Mouse (Mus musculus) 416B (cell line): ENCODE measurements around the gene Cript.
"Not testable (repeated sequence)": the region's sequence is repeated elsewhere in the genome, so short reads cannot be mapped to it uniquely, and the experiment has no call there.

Source experiments
- DNase-seq: peaks from one replicate; pipeline ENCODE4 v3.0.0; 2011; ENCODE audit warnings: low read depth

Cript gene

GRCm38 (mm10) chr17:87050469-87051175 is 25.3 kb downstream of the Cript start:
- no peak for DNase-seq

DNA sequence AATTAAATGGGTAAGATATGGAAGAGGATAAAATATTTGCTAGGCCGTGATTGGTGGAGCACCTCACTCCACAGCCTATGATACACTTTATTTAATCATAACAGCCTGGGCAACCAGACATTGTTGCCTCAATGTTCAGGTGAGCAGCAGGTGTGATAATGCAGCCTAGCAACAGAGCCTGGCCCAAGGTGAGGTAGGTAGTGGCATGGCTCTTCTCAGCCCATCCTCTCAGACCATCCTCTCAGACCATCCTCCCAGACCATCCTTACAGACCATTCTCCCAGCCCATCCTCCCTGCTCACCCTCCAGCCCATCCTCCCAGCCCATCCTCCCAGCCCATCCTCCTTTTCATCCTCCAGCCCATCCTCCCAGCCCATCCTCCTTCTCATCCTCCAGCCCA is 26.3 kb downstream of the Cript start:
- no peak for DNase-seq

DNA sequence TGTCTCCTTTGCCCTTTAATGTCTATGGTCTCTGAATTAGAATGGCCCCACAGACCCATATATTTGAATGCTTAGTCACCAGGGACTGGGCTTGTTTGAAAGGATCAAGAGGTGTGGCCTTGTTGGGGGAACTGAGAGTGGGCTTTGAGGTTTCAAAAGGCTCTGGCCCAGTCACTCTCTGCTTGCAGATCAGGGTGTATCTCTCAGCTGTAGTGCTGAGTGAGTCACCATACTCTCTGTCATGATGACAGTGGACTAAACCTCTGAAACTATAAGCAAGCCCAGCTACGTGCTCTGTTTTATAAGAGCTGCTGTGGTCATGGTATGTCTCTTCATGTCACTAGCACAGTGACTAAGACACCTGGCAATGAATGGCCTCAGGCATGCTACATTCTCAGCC is 27.1 kb downstream of the Cript start:
- DNase-seq, result peak; percentile 30

- DNase-seq, result no peak
Observed at GRCm38 (mm10) chr17:87053921-87054320, 28.6 kb downstream of the Cript start.

DNA sequence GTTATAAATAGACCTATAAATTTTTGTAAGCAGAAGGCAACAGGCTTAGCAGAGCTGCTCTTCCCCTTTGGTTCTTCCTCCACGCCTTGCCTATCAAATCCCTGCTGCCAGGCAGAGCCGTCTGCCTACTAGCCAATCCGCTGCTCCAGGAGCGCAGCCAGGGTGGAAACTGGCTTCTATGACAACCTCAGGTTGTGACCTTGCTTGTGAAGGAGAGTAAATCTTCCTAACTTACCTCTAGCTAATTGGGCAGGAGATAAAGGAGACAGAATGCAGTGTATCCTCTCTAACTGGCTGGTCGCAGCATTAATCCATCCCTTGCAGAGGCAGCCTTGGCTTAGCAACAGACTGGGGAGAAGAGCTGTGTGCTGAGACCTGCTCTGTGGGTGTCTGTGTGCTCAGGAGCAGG is 29.7 kb downstream of the Cript start:
- no peak for DNase-seq

DNA sequence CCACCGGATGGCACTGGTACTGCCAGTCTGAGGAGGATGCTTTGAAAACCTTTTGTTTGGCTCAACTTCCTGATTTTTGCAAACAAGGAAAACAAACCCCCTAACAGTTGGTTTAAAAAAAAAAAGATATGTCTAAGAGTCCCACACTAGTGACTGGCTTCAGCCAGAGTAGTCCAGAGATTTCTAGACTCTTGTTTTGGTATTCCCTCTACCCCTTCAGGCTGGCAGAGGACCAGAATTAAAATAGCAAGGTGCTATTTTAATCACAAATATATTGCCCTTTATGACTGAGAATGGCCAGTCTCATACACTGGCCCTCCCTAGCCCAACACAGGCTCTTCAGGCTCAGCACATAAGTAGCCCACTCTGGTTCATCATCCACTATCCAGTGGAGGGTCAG is 30.3 kb downstream of the Cript start:
- no peak for DNase-seq

DNA sequence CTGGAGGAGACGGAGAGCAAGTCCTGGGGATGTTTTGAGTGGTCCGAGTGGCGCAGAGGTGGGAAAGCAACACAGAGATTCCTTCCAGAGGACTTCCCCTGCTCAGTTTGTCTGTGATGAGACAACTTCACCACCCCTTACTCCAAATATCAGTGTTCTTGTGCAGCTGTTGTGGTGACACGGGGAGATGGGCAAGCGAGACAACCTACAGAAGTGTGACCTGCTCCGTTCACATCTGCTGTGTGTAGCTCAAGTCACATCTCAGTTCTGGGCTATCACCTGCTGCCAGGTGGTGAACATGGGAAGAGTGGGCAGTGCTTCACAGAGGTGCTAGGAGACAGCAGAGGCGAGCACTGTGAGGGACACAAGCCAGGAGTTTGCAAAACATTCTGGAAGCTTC is 31.4 kb downstream of the Cript start:
- DNase-seq, result no peak

DNA sequence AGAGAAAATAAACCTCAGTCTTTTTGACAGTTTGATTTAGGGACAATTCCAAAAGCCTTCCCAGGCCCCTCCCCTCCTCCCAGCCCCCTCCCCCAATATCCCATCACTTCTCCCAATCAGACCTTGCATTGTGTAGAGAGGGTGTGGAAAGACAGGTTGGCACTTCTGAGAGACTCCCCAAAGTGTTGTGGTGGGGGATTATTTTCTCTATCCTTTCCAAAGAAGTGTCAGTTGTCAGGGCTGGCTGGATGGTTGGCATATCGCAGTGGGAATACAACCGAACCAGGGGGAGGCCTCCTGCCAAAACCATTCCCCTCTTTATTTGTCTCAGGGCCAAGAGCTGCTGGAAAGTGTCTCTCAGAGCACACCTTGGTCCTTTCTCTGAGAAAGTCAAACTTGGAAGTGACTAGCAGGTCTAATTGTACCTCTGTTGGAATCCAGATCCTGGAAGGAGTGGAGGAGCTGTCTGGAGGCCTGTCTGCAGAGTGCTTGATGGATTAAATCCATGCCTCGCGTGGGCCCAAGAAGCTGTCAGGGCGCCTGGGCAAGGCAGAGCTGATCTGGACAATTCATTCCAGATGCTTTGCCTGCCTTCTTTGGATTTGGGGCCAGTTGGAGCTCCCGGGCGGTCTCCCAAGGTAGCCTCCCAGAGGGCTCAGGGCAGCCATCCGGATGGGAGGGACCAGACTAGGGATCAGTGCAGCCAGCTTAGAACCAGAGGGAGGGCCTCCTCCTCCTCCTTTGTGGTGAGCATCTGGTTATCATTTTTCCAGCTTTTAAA is 32.3 kb downstream of the Cript start:
- DNase-seq, result no peak

DNA sequence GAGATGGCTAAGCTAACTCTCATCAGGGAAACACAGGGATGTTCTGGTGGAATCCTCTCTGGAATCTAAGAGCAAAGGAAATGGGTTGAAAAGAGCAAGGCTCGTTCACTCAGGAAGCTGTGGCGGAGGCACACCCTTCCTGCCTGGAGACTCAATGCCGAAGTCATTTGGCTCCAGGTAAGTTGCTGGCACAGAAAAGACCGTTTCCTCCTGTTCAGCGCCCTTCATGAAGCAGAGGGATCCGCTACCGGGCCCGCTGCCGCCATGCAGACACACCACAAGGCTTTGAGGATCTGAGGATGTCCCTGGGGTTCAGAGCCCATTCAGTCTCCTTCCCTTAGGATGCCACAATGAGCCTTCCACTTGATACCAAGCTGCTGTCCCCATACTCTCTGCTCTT is 37.3 kb downstream of the Cript start:
- DNase-seq, result no peak

- DNase-seq, result no peak
Observed at GRCm38 (mm10) chr17:87063461-87063860, 38.1 kb downstream of the Cript start.

DNA sequence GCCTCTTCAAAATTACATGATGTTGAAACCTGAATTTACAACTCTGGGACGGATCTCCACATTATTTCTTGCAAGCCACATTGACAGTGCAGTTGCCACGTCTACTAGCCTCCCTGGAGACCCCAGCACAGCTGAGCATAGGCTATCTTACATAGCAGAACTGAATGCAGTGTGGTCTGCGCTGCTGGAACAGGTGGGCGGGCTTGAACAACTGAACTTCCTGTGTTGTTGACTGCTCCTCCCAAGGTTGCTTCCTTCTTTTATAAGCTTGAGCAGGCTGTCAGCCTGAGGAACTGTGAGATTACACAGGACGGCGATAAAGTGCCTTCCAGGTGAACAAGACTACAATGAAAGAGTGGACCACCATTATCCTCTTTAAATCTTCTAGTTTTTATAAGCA is 38.6 kb downstream of the Cript start:
- no peak for DNase-seq

DNA sequence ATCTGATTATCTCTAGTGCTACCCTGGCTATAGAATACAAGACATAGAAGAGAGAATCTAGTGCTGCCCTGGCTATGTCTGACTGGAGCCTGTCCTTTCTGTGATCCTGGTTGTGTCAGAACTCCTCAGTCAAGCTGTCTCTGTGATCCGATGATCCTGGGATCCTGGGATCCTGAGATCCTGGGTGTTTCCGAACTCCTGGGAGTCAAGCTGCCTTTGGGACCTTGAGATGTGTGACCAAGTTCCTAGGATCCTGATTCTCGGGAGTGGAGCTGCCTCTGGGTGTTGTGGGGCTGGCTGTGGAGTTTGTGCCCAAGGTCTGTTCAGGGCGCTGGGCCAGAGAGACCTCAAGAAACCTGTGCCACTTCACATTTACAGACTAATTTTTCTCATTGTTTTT is 43.6 kb downstream of the Cript start:
- DNase-seq, result no peak

DNA sequence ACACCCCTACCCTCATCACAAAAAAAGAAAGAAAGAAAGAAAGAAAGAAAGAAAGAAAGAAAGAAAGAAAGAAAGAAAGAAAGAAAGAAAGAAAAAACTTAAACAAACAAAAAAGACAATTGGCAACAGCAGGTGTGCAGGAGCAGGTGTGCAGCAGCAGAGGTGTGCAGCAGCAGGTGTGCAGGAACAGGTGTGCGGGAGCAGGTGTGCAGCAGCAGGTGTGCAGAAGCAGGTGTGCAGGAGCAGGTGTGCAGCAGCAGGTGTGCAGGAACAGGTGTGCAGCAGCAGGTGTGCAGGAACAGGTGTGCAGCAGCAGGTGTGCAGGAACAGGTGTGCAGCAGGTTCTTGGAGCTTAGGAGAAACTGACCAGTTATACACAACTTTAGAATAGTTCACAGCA is 46.8 kb downstream of the Cript start:
- DNase-seq, result not testable (repeated sequence)

- DNase-seq, result no peak
Observed at GRCm38 (mm10) chr17:87072766-87073440, 47.6 kb downstream of the Cript start.

DNA sequence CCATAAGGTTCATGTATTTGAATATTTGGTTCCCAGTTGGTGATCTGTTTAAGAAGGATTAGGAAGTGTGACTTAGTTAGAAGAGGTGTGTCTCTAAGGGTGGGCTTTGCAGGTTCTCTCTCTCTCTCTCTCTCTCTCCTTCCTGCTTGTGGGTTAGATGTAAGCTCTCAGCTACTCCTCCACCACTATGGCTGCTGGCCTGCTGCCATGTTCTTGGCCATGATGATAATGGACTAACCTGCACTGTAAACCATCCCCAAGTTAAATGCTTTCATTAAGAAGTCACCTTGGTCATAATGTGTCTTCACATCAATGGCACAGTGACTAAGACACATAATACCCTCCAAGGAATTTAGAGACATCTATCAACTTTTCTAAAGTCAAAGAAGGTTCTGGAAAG is 48.1 kb downstream of the Cript start:
- DNase-seq, result no peak

- DNase-seq, result not testable (repeated sequence)
Observed at GRCm38 (mm10) chr17:87078217-87078616, 52.9 kb downstream of the Cript start.

DNA sequence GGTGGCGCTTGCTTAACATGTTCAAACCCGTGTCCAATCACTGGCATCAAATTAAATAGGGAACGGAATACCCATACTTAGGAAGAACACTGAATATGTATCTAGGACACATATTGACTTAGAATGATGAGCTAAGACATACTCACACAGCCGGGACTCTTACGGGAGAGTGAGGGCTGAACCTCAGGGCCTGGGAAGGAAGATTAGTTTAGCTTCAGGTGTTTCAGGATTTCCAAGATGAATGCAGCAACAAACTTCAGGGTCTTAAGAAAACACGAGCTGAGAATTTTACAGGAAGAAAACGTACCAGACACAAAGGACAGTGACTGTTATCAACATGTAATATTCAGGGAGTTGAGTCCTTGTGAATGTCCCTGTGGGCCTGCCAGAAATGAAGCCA is 55.4 kb downstream of the Cript start:
- no peak for DNase-seq

GRCm38 (mm10) chr17:87082547-87082946 is 57.2 kb downstream of the Cript start:
- no peak for DNase-seq

- DNase-seq, result no peak
Observed at GRCm38 (mm10) chr17:87083671-87084070, 58.3 kb downstream of the Cript start.
